In genomic region chr5:92287840-92288239, GRCm38 (mm10) we compare ENCODE assay signal across 19 mouse cellular contexts. TPM values are rescaled to one million over a fixed set of nuclear protein-coding genes. Genes with fewer than 3 reads are reported as not detected.
"Had no signal": no experiment of that assay in that cellular context is flagged by ENCODE, and none has a peak within 500 bp of the region (broad histone marks: within the 10 kb centered on the region; RNA-seq: fewer than 3 reads in every experiment).

No protein-coding gene starts in this region.

- H3K27ac ChIP-seq: neural tube, embryonic 13.5 days; neural tube, embryonic 15.5 days; stomach, embryonic 15.5 days; stomach, postnatal 0 days had no signal

- H3K4me3 ChIP-seq: neural tube, embryonic 13.5 days; neural tube, embryonic 15.5 days; stomach, embryonic 15.5 days had no signal

- H3K4me2 ChIP-seq: neural tube, embryonic 13.5 days; neural tube, embryonic 15.5 days; stomach, embryonic 15.5 days had no signal

- H3K4me1 ChIP-seq: neural tube, embryonic 13.5 days; neural tube, embryonic 15.5 days; stomach, embryonic 15.5 days had no signal

- H3K9me3 ChIP-seq: neural tube, embryonic 13.5 days; neural tube, embryonic 15.5 days; stomach, embryonic 15.5 days had no signal

- DNase-seq: retina, postnatal 1 day; right cerebral cortex, adult 18-20 months; right cerebral cortex, postnatal 14 days; right cerebral cortex, postnatal 25 days; right cerebral cortex, postnatal 4 days; spleen, adult 18-20 months; thymus, adult 18-20 months; thymus, adult 2 months; thymus, postnatal 14 days; thymus, postnatal 25 days; thymus, postnatal 36 days had no signal

- H3K27me3 ChIP-seq: neural tube, embryonic 13.5 days; neural tube, embryonic 15.5 days; stomach, embryonic 15.5 days had no signal

- H3K9ac ChIP-seq: neural tube, embryonic 13.5 days; neural tube, embryonic 15.5 days; stomach, embryonic 15.5 days had no signal

RNA-seq across cellular contexts. Expression of gene Cxcl9, which starts 40.0 kb away (rescaled TPM):
- polyA plus RNA-seq: neural tube, embryonic 13.5 days; neural tube, embryonic 14.5 days; neural tube, embryonic 15.5 days; stomach, embryonic 14.5 days; stomach, embryonic 15.5 days; stomach, embryonic 16.5 days had no signal

RNA-seq across cellular contexts. Expression of gene Art3, which starts 43.8 kb away (rescaled TPM):
- total RNA-seq: neutrophil, adult 5-6 weeks had no signal
